Mouse (Mus musculus): Measurements from ENCODE around the gene Gpr132. TPM values are rescaled to one million over a fixed set of nuclear protein-coding genes. Genes with fewer than 3 reads are reported as not detected.

Gene Gpr132
- polyA plus RNA-seq, 1 experiment from 2014 or later = 0.35 TPM

- Histone ChIP-seq H3K27ac (replicated peaks) (no peak overlapping the region), H3K9me3 (replicated peaks) (no peaks in the 10 kb centered on the region), H3K9ac (no peak overlapping the region), H3K4me2 (replicated peaks) (no peak overlapping the region), H3K27me3 (peaks cover under 1% of the 10 kb centered on the region; the same call in 1 of the 2 replicates), H3K4me3 (replicated peaks) (no peak overlapping the region), H3K4me1 (peaks cover 19% of the 10 kb centered on the region), H3K36me3 (no peaks in the 10 kb centered on the region)
- no peak for ATAC-seq (ENCODE audit: insufficient number of reproducible peaks, low FRiP score, low TSS enrichment, low read depth)
- WGBS = 50% methylated on average over 8 of the region's 8 CpGs
Observed at GRCm38 (mm10) chr12:112866467-112867080, 1.5 kb downstream of the Gpr132 start.

- no peak overlapping the region for H3K4me3 ChIP-seq (replicated peaks)
- H3K4me2 ChIP-seq (replicated peaks) = no peak overlapping the region
- H3K27ac ChIP-seq (replicated peaks) = no peak overlapping the region
- no peaks in the 10 kb centered on the region for H3K36me3 ChIP-seq
- 77% methylated on average over 7 of the region's 7 CpGs for WGBS
- peaks cover 13% of the 10 kb centered on the region for H3K4me1 ChIP-seq
- ATAC-seq (ENCODE audit: insufficient number of reproducible peaks, low FRiP score, low TSS enrichment, low read depth) = no peak
- H3K9ac ChIP-seq = no peak overlapping the region
- no peaks in the 10 kb centered on the region for H3K27me3 ChIP-seq
- H3K9me3 ChIP-seq (replicated peaks) = no peaks in the 10 kb centered on the region
Observed at GRCm38 (mm10) chr12:112864804-112865203, 3.2 kb downstream of the Gpr132 start.

GRCm38 (mm10) chr12:112861911-112862321 is 6.1 kb downstream of the Gpr132 start:
- 60% methylated on average over 9 of the region's 9 CpGs for WGBS
- Histone ChIP-seq H3K27me3 (no peaks in the 10 kb centered on the region), H3K36me3 (no peaks in the 10 kb centered on the region)

GRCm38 (mm10) chr12:112860765-112861164 is 7.3 kb downstream of the Gpr132 start:
- Histone ChIP-seq H3K27ac (replicated peaks) (no peak overlapping the region), H3K4me2 (replicated peaks) (no peak overlapping the region), H3K4me1 (0 out of 2 replicates have a peak, but pooled peaks cover 4% of the 10 kb centered on the region), H3K9ac (no peak overlapping the region), H3K27me3 (no peaks in the 10 kb centered on the region), H3K4me3 (replicated peaks) (no peak overlapping the region), H3K9me3 (replicated peaks) (no peaks in the 10 kb centered on the region), H3K36me3 (no peaks in the 10 kb centered on the region)
- 43% methylated on average over 7 of the region's 7 CpGs for WGBS
- no peak for ATAC-seq (ENCODE audit: insufficient number of reproducible peaks, low FRiP score, low TSS enrichment, low read depth)

More at GRCm38 (mm10) chr12:112861911-112862321, 6.1 kb downstream of the Gpr132 start:
- H3K4me1 ChIP-seq = peaks cover 10% of the 10 kb centered on the region; the same call in 1 of the 2 replicates
- no peaks in the 10 kb centered on the region for H3K9me3 ChIP-seq (replicated peaks)
- no peak overlapping the region for H3K9ac ChIP-seq
- no peak for ATAC-seq (ENCODE audit: insufficient number of reproducible peaks, low FRiP score, low TSS enrichment, low read depth)
- no peak overlapping the region for H3K4me2 ChIP-seq (replicated peaks)
- no peak overlapping the region for H3K4me3 ChIP-seq (replicated peaks)
- no peak overlapping the region for H3K27ac ChIP-seq (replicated peaks)

GRCm38 (mm10) chr12:112859930-112860329 is 8.1 kb downstream of the Gpr132 start:
- Histone ChIP-seq H3K4me3 (replicated peaks) (no peak overlapping the region), H3K4me2 (replicated peaks) (no peak overlapping the region), H3K27me3 (no peaks in the 10 kb centered on the region), H3K36me3 (no peaks in the 10 kb centered on the region), H3K9me3 (replicated peaks) (no peaks in the 10 kb centered on the region), H3K9ac (no peak overlapping the region), H3K4me1 (0 out of 2 replicates have a peak, but pooled peaks cover 4% of the 10 kb centered on the region), H3K27ac (replicated peaks) (no peak overlapping the region)
- ATAC-seq (ENCODE audit: insufficient number of reproducible peaks, low FRiP score, low TSS enrichment, low read depth) = no peak
- WGBS = 57% methylated on average over 8 of the region's 8 CpGs

GRCm38 (mm10) chr12:112858581-112859336 is 9.3 kb downstream of the Gpr132 start:
- ATAC-seq (ENCODE audit: insufficient number of reproducible peaks, low FRiP score, low TSS enrichment, low read depth) = no peak
- Histone ChIP-seq H3K27ac (replicated peaks) (no peak overlapping the region), H3K9ac (no peak overlapping the region), H3K4me1 (0 out of 2 replicates have a peak, but pooled peaks cover 4% of the 10 kb centered on the region), H3K27me3 (no peaks in the 10 kb centered on the region), H3K4me3 (replicated peaks) (no peak overlapping the region), H3K9me3 (replicated peaks) (no peaks in the 10 kb centered on the region), H3K4me2 (replicated peaks) (no peak overlapping the region), H3K36me3 (no peaks in the 10 kb centered on the region)
- 87% methylated on average over 9 of the region's 9 CpGs for WGBS

GRCm38 (mm10) chr12:112857021-112857925 is 10.8 kb downstream of the Gpr132 start:
- H3K27ac ChIP-seq (replicated peaks) = no peak overlapping the region
- H3K4me2 ChIP-seq (replicated peaks) = no peak overlapping the region
- no peak overlapping the region for H3K9ac ChIP-seq
- 0 out of 2 replicates have a peak, but pooled peaks cover 4% of the 10 kb centered on the region for H3K4me1 ChIP-seq
- no peaks in the 10 kb centered on the region for H3K36me3 ChIP-seq
- H3K27me3 ChIP-seq = no peaks in the 10 kb centered on the region
- H3K9me3 ChIP-seq (replicated peaks) = no peaks in the 10 kb centered on the region
- WGBS = 61% methylated on average over 9 of the region's 9 CpGs
- H3K4me3 ChIP-seq (replicated peaks) = no peak overlapping the region
- ATAC-seq (ENCODE audit: insufficient number of reproducible peaks, low FRiP score, low TSS enrichment, low read depth) = no peak

- H3K9ac ChIP-seq = no peak overlapping the region
Observed at GRCm38 (mm10) chr12:112856338-112856737, 11.7 kb downstream of the Gpr132 start.

GRCm38 (mm10) chr12:112854610-112855333 is 13.3 kb downstream of the Gpr132 start:
- Histone ChIP-seq H3K9me3 (replicated peaks) (no peaks in the 10 kb centered on the region), H3K4me1 (no peaks in the 10 kb centered on the region), H3K36me3 (no peaks in the 10 kb centered on the region), H3K9ac (no peak overlapping the region), H3K27ac (replicated peaks) (no peak overlapping the region), H3K27me3 (no peaks in the 10 kb centered on the region), H3K4me2 (replicated peaks) (no peak overlapping the region), H3K4me3 (replicated peaks) (no peak overlapping the region)
- 62% methylated on average over 7 of the region's 7 CpGs for WGBS
- ATAC-seq (ENCODE audit: insufficient number of reproducible peaks, low FRiP score, low TSS enrichment, low read depth) = no peak

More at GRCm38 (mm10) chr12:112856338-112856737, 11.7 kb downstream of the Gpr132 start:
- no peak overlapping the region for H3K4me3 ChIP-seq (replicated peaks)
- no peak overlapping the region for H3K27ac ChIP-seq (replicated peaks)
- H3K4me1 ChIP-seq = 0 out of 2 replicates have a peak, but pooled peaks cover 4% of the 10 kb centered on the region
- no peaks in the 10 kb centered on the region for H3K9me3 ChIP-seq (replicated peaks)
- H3K4me2 ChIP-seq (replicated peaks) = no peak overlapping the region
- no peaks in the 10 kb centered on the region for H3K27me3 ChIP-seq
- ATAC-seq (ENCODE audit: insufficient number of reproducible peaks, low FRiP score, low TSS enrichment, low read depth) = no peak
- H3K36me3 ChIP-seq = no peaks in the 10 kb centered on the region
- WGBS = 84% methylated on average over 3 of the region's 3 CpGs

- Histone ChIP-seq H3K9ac (no peak overlapping the region), H3K4me3 (replicated peaks) (no peak overlapping the region), H3K4me1 (no peaks in the 10 kb centered on the region), H3K4me2 (replicated peaks) (no peak overlapping the region), H3K27ac (replicated peaks) (no peak overlapping the region), H3K36me3 (no peaks in the 10 kb centered on the region), H3K9me3 (replicated peaks) (no peaks in the 10 kb centered on the region), H3K27me3 (no peaks in the 10 kb centered on the region)
- WGBS = 73% methylated on average over 11 of the region's 11 CpGs
- 0 out of 2 replicates have a peak, but pooled peaks have one; percentile 52 for ATAC-seq (ENCODE audit: insufficient number of reproducible peaks, low FRiP score, low TSS enrichment, low read depth)
Observed at GRCm38 (mm10) chr12:112853050-112853729, 14.8 kb downstream of the Gpr132 start.
